In the genomic region with DNA sequence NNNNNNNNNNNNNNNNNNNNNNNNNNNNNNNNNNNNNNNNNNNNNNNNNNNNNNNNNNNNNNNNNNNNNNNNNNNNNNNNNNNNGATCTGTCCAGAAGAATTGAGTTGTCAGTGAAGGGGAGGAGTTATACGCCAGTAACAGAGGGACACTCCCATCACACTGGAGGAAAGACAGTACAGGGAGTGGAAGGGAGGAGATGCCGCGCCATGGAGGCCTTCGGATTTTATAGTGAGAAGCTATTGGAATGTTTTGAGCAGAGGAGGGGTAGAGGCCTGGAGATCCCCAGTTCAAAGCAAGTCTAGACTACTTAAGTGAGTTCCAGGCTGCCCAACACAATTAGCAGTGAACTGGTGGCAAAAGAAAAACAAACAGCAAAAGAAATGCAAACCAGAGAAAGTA, we compare ENCODE assay signal across 7 mouse cellular contexts. TPM values are rescaled to one million over a fixed set of nuclear protein-coding genes. Genes with fewer than 3 reads are reported as not detected.
DNase-seq lines count a peak whose midpoint lies in the region; ATAC-seq and TF ChIP-seq lines count a peak whose summit lies in the region.

No protein-coding gene starts in this region.

- WGBS in intestine, embryonic 16.5 days, result 6% methylated on average over 4 of the region's 4 CpGs
- WGBS in lung, embryonic 14.5 days, result 5% methylated on average over 4 of the region's 4 CpGs

- POLR2A ChIA-PET in Patski (lab: Charles Lee), result interaction anchor here (0.7 kb wide), 1 partner anchor 74 kb away, joined by 3 read pairs; no protein-coding TSS in a partner anchor

- H3K27me3 ChIP-seq in Patski, result no peaks in the 10 kb centered on the region
- H3K27me3 ChIP-seq in intestine, embryonic 16.5 days (replicated peaks; ENCODE audit: control insufficient read depth, insufficient read depth, low read length), result no peaks in the 10 kb centered on the region
- H3K27me3 ChIP-seq in lung, embryonic 14.5 days (ENCODE audit: insufficient read depth, low read length), result no peaks in the 10 kb centered on the region

- no peak for TF ChIP-seq CTCF in Patski (IDR thresholded peaks at IDR 0.05)
- no peak for TF ChIP-seq CTCF in lung, embryonic 14.5 days (IDR thresholded peaks at IDR 0.05; ENCODE audit: low read depth)

- peak; percentile 67 for ATAC-seq in Patski
- ATAC-seq in intestine, embryonic 16.5 days, result peak; percentile 86
- ATAC-seq in lung, embryonic 14.5 days (ENCODE audit: insufficient read depth), result peak; percentile 93

- peak overlapping the region; percentile 82 for H3K27ac ChIP-seq in intestine, embryonic 16.5 days (ENCODE audit: low read length)
- peak overlapping the region; percentile 22 for H3K27ac ChIP-seq in lung, embryonic 14.5 days (ENCODE audit: low read depth)

- peak overlapping the region; percentile 48 for H3K4me2 ChIP-seq in intestine, embryonic 16.5 days (ENCODE audit: low read depth, low read length)
- H3K4me2 ChIP-seq in lung, embryonic 14.5 days, result peak overlapping the region; percentile 44

- CTCF ChIA-PET in Patski (lab: Charles Lee), result interaction anchor here (0.7 kb wide), 1 partner anchor 116 kb away, joined by 3 read pairs; no protein-coding TSS in a partner anchor

- no peaks in the 10 kb centered on the region for H3K9me3 ChIP-seq in intestine, embryonic 16.5 days (ENCODE audit: control insufficient read depth, low read length)
- H3K9me3 ChIP-seq in lung, embryonic 14.5 days (ENCODE audit: low read depth, low read length), result no peaks in the 10 kb centered on the region

- DNase-seq in Patski (ENCODE audit: low read depth, low spot score), result no peak
- DNase-seq in adrenal gland, postnatal 36 days, result peak; percentile 48 to 59
- DNase-seq in gastrocnemius, postnatal 25 days, result peak; percentile 22
- peak; percentile 72 for DNase-seq in lung, embryonic 14.5 days
- DNase-seq in retina, embryonic 14.5 days (ENCODE audit: low spot score), result peak; percentile 67
- DNase-seq in frontal cortex, postnatal 14 days (ENCODE audit: low spot score in 2 of 2), result no peak

- in situ Hi-C loops in Patski (cut with MboI; ENCODE audit: low pct_unique_long_range_greater_than_20kb), result no loop called here

- H3K4me3 ChIP-seq in intestine, embryonic 16.5 days (ENCODE audit: low read length), result peak overlapping the region; percentile 31
- H3K4me3 ChIP-seq in lung, embryonic 14.5 days (ENCODE audit: low read depth, low read length), result 0 out of 2 replicates have a peak overlapping the region, but pooled peaks have one; percentile 5

- H3K9ac ChIP-seq in intestine, embryonic 16.5 days (ENCODE audit: low read depth, low read length), result peak overlapping the region; percentile 52; the same call in 1 of the 2 replicates
- no peak overlapping the region for H3K9ac ChIP-seq in lung, embryonic 14.5 days

- no peaks in the 10 kb centered on the region for H3K36me3 ChIP-seq in intestine, embryonic 16.5 days (ENCODE audit: control insufficient read depth, insufficient read depth, low read length)
- no peaks in the 10 kb centered on the region for H3K36me3 ChIP-seq in lung, embryonic 14.5 days (ENCODE audit: insufficient read depth)

- H3K4me1 ChIP-seq in intestine, embryonic 16.5 days (ENCODE audit: control insufficient read depth, insufficient read depth, low read length), result no peaks in the 10 kb centered on the region
- H3K4me1 ChIP-seq in lung, embryonic 14.5 days (ENCODE audit: insufficient read depth), result no peaks in the 10 kb centered on the region

RNA-seq across cellular contexts. Expression of a gene that starts 33.7 kb away (rescaled TPM):
- polyA plus RNA-seq in Patski (2021), result 49.6 TPM
- total RNA-seq in adrenal gland, postnatal 36 days (2021), result 10 to 100 TPM; 77.2 to 80.1 TPM
- 10 to 100 TPM; 31.1 to 36.4 TPM for total RNA-seq in gastrocnemius, postnatal 25 days (2021)
- 57.8 and 60.8 TPM in 2 replicates for polyA plus RNA-seq in intestine, embryonic 16.5 days (2015; fragmentation: Nextera tagmentation; extraction: Ambion mirVana)
- polyA plus RNA-seq in lung, embryonic 14.5 days (2014; fragmentation: Nextera tagmentation; extraction: Ambion mirVana), result 98.4 and 107 TPM in 2 replicates

RNA-seq across cellular contexts. Expression of a gene that starts 55.4 kb away (rescaled TPM):
- 8.1 TPM for polyA plus RNA-seq in Patski (2021)
- 1 to 10 TPM; 7.0 to 9.9 TPM for total RNA-seq in adrenal gland, postnatal 36 days (2021)
- total RNA-seq in gastrocnemius, postnatal 25 days (2021), result 10 to 100 TPM in 1 of 2 experiments, 1 to 10 TPM in 1; 6.7 to 15.0 TPM
- 0.15 TPM in 1 of 2 replicates, not detected in the other for polyA plus RNA-seq in intestine, embryonic 16.5 days (2015; fragmentation: Nextera tagmentation; extraction: Ambion mirVana)
- 2.9 and 3.3 TPM in 2 replicates for polyA plus RNA-seq in lung, embryonic 14.5 days (2014; fragmentation: Nextera tagmentation; extraction: Ambion mirVana)

Comparison
In these comparisons a context has a peak if more than half of its experiments do, and no peak if none do; other contexts are left out.
1. DNase-seq: peak in adrenal gland, postnatal 36 days (2 of 2), gastrocnemius, postnatal 25 days (single experiment), lung, embryonic 14.5 days (single experiment) and retina, embryonic 14.5 days (single experiment); none in Patski (single experiment) and frontal cortex, postnatal 14 days (0 of 2).
2. Peak in every context shown above with its lines, with median percentiles within 50 percentile points of each other: ATAC-seq.